Mouse (Mus musculus) MEL (cell line): ENCODE measurements around the gene Rnf144b.

Experiments used
- CHD1 ChIP-seq: IDR thresholded peaks from 2 replicates; pipeline ENCODE4 v1.6.1; 2012; ENCODE audit warnings: low read depth, mild to moderate bottlenecking, inconsistent platforms, low read length, improper control_type of control experiment
- CTCF ChIP-seq, 3 experiments: IDR thresholded peaks in 2 of 3; conservative IDR thresholded peaks in 1 of 3; 2 replicates each; pipeline ENCODE4 v1.5.1; 2011 to 2012; ENCODE audit warnings: low read length in 3 of 3, low read depth in 2 of 3, mild to moderate bottlenecking in 2 of 3, improper control_type of control experiment in 1 of 3, inconsistent platforms in 1 of 3, mixed read lengths in 1 of 3, moderate library complexity in 1 of 3; ENCODE audit not compliant: control insufficient read depth in 1 of 3, insufficient read depth in 1 of 3, poor library complexity in 1 of 3, severe bottlenecking in 1 of 3
- ELF1 ChIP-seq: IDR thresholded peaks from 2 replicates; pipeline ENCODE4 v1.6.1; 2014; ENCODE audit warnings: low read depth, mild to moderate bottlenecking, inconsistent platforms, low read length, improper control_type of control experiment, moderate library complexity
- EP300 ChIP-seq, 2 experiments: IDR thresholded peaks; 2 replicates each; pipeline ENCODE4 v1.6.1; 2011; ENCODE audit warnings: improper control_type of control experiment in 2 of 2, low read length in 2 of 2, low read depth in 1 of 2, mild to moderate bottlenecking in 1 of 2
- GATA1 ChIP-seq: IDR thresholded peaks from 2 replicates; pipeline ENCODE4 v1.6.1; 2011; ENCODE audit warnings: low read depth, low read length, improper control_type of control experiment
- MXI1 ChIP-seq: IDR thresholded peaks from 2 replicates; pipeline ENCODE4 v1.6.1; 2011; ENCODE audit warnings: mild to moderate bottlenecking, low read depth, low read length, improper control_type of control experiment
- MYC ChIP-seq: IDR thresholded peaks from 2 replicates; pipeline ENCODE4 v1.6.1; 2011; ENCODE audit warnings: low read depth, mild to moderate bottlenecking, low read length, improper control_type of control experiment, moderate library complexity
- POLR2A ChIP-seq, 2 experiments: IDR thresholded peaks; 2 replicates each; pipeline ENCODE4 v1.6.1; 2011 to 2012; ENCODE audit warnings: low read length in 2 of 2, mild to moderate bottlenecking in 2 of 2, control low read depth in 1 of 2, improper control_type of control experiment in 1 of 2, low read depth in 1 of 2, moderate library complexity in 1 of 2; ENCODE audit not compliant: control insufficient read depth in 1 of 2, insufficient read depth in 1 of 2, poor library complexity in 1 of 2
- TBP ChIP-seq: IDR thresholded peaks from 2 replicates; pipeline ENCODE4 v1.8.0; 2011; ENCODE audit warnings: low read depth, low read length, improper control_type of control experiment
- USF1 ChIP-seq: IDR thresholded peaks from 2 replicates; pipeline ENCODE4 v1.6.1; 2014; ENCODE audit warnings: low read depth, mild to moderate bottlenecking, inconsistent platforms, low read length, improper control_type of control experiment, moderate library complexity
- USF2 ChIP-seq, 2 experiments: IDR thresholded peaks; 2 replicates each; pipeline ENCODE4 v1.6.1; 2011 to 2012; ENCODE audit warnings: improper control_type of control experiment in 2 of 2, low read length in 2 of 2, borderline replicate concordance in 1 of 2, inconsistent platforms in 1 of 2, low read depth in 1 of 2, mild to moderate bottlenecking in 1 of 2; ENCODE audit not compliant: insufficient read depth in 1 of 2

DNA sequence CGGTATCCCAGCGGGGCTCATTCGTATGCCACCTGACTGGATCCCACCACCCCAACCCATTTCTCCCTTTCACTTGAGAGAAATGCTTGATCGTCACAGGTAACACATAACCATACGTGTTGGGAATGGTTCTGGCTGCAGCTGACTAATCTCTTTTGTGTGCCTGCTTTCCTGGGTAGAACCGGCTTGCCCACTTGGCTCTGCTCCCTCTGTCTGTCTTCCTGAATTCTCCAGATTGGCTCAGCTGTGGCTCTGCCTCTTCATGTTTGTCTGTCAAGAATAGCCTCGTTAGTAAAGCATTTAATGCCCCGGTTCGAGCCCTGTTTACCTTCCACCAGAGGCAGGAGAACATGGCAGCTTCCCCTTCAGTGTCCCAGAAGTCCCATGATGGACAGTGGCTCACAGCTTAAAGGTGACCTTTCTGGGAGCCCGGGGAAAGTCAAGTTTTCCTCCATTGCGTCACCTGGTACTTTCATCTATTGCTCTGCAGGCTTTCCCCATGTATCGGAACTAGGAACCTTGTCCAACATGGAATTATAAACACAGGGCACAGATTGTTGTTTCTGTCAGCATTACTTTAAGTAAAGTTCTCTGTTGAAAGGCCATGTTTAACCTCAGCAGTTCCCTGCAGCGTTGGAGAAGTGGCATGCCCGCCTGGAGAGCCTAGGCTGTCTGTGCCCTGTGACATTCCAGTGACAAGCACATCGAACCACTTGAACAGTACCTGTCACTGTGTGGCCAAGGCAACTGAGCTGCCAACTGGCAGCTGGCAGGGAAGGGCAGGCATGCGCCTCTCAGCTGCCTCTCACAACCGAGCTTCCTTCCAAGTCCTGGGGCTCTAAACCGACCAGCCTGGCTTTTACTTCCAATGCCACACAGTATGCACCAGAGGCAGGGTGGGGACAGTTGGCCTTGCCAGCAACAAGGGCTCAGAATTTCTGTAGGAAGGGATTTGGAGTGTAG lies 101.4 kb downstream of the Rnf144b start:
- no peak for TF ChIP-seq TBP
- no peak for TF ChIP-seq GATA1
- no peak for TF ChIP-seq CTCF (IDR thresholded peaks at IDR 0.05 in 2 of 3, conservative IDR thresholded peaks at IDR 0.05 in 1 of 3; ENCODE audit: control insufficient read depth in 1 of 3, insufficient read depth in 1 of 3, low read depth in 2 of 3, low read length in 3 of 3, poor library complexity in 1 of 3, severe bottlenecking in 1 of 3)
- TF ChIP-seq EP300 (IDR thresholded peaks at IDR 0.05; ENCODE audit: low read depth in 1 of 2, low read length in 2 of 2), result no peak
- no peak for TF ChIP-seq USF2 (IDR thresholded peaks at IDR 0.05; ENCODE audit: borderline replicate concordance in 1 of 2, insufficient read depth in 1 of 2, low read depth in 1 of 2, low read length in 2 of 2)
- TF ChIP-seq MYC, result no peak
- no peak for TF ChIP-seq MXI1
- TF ChIP-seq POLR2A (IDR thresholded peaks at IDR 0.05; ENCODE audit: control insufficient read depth in 1 of 2, insufficient read depth in 1 of 2, low read depth in 1 of 2, low read length in 2 of 2, poor library complexity in 1 of 2), result no peak
- no peak for TF ChIP-seq USF1
- TF ChIP-seq ELF1, result no peak
- no peak for TF ChIP-seq CHD1
